Mouse (Mus musculus) liver, embryonic 14.5 days (tissue): Measurements from ENCODE around the gene Tenm2. TPM values are rescaled to one million over a fixed set of nuclear protein-coding genes. Genes with fewer than 3 reads are reported as not detected.

Experiments
- ATAC-seq: fragments of 200-750 bp; cut with Nextera tagmentation; 2 replicates; pipeline ENCODE4 v1.8.0; 2017; ENCODE audit warnings: moderate number of reproducible peaks, mild to moderate bottlenecking, moderate library complexity; ENCODE audit not compliant: insufficient read depth
- DNase-seq, 3 experiments: peaks; one replicate each; pipeline ENCODE4 v3.0.0-alpha.2; 2012 to 2013; ENCODE audit warnings: low read depth in 3 of 3, low spot score in 3 of 3
- H3K27ac ChIP-seq: fragments of 300-500 bp; sonication (generic); 2 replicates; pipeline ENCODE4 v1.5.1; 2014; ENCODE audit warnings: moderate library complexity, mild to moderate bottlenecking, control low read depth, inconsistent platforms
- H3K27me3 ChIP-seq: fragments of 300-500 bp; sonication (generic); 2 replicates; pipeline ENCODE4 v1.6.1; 2014; ENCODE audit warnings: mild to moderate bottlenecking, low read length, moderate library complexity; ENCODE audit not compliant: control insufficient read depth, insufficient read depth
- H3K36me3 ChIP-seq: fragments of 300-500 bp; sonication (generic); replicated peaks from 2 replicates; pipeline ENCODE4 v1.6.1; 2014; ENCODE audit warnings: low read depth; ENCODE audit not compliant: control insufficient read depth, insufficient read depth
- H3K4me1 ChIP-seq, 2 experiments: fragments of 200-500 bp in 1 of 2; fragments of 300-500 bp in 1 of 2; sonication (generic) in 1 of 2; replicated peaks; 2 replicates each; pipeline ENCODE4 v1.6.1; 2012 to 2014; ENCODE audit warnings: antibody characterized with exemption in 1 of 2, inconsistent platforms in 1 of 2, low read length in 1 of 2; ENCODE audit not compliant: control insufficient read depth in 2 of 2, insufficient read depth in 2 of 2
- H3K4me2 ChIP-seq: fragments of 300-500 bp; sonication (generic); 2 replicates; pipeline ENCODE4 v1.6.1; 2014; ENCODE audit warnings: low read depth, mild to moderate bottlenecking, control low read depth, moderate library complexity
- H3K4me3 ChIP-seq, 2 experiments: fragments of 200-500 bp in 1 of 2; fragments of 300-500 bp in 1 of 2; sonication (generic) in 1 of 2; 2 replicates each; pipeline ENCODE4 v1.5.1; 2012 to 2014; ENCODE audit warnings: low read depth in 2 of 2, low read length in 2 of 2, mild to moderate bottlenecking in 2 of 2, control low read depth in 1 of 2, inconsistent platforms in 1 of 2, moderate library complexity in 1 of 2; ENCODE audit not compliant: insufficient read depth in 1 of 2
- H3K9ac ChIP-seq: fragments of 300-500 bp; sonication (generic); replicated peaks from 2 replicates; pipeline ENCODE4 v1.6.1; 2014; ENCODE audit warnings: mild to moderate bottlenecking, control low read depth, moderate library complexity
- H3K9me3 ChIP-seq: fragments of 300-500 bp; sonication (generic); 2 replicates; pipeline ENCODE4 v1.6.1; 2016; ENCODE audit warnings: low read length, mixed read lengths; ENCODE audit not compliant: control insufficient read depth
- CTCF ChIP-seq: IDR thresholded peaks from 2 replicates; pipeline ENCODE4 v1.5.1; 2016; ENCODE audit warnings: antibody characterized with exemption, low read depth, control low read depth
- EP300 ChIP-seq: IDR thresholded peaks from 2 replicates; pipeline ENCODE4 v1.6.1; 2016; ENCODE audit warnings: antibody characterized with exemption, low read depth
- WGBS: fragments of 180-500 bp; shearing (Covaris S2); extraction: QIAGEN DNeasy Blood & Tissue Kit; methylation state at CpG from one replicate; pipeline ENCODE4 v1.1.7; 2014; ENCODE audit not compliant: insufficient replicate concordance; 5-methylcytosine and 5-hydroxymethylcytosine counted together
- polyA plus RNA-seq, 2 experiments: library from polyadenylated mRNA; depleted of rRNA in 1 of 2; stranded (reverse) in 1 of 2; unstranded in 1 of 2; fragments of >200 nt; fragmentation: Nextera tagmentation in 1 of 2; extraction: Ambion mirVana in 1 of 2; gene quantifications; 2 replicates each; pipeline versions ENCODE4 v1.2.1 to v1.2.3; 2012 to 2014

Gene Tenm2
- polyA plus RNA-seq, 2 experiments, result 0.06 TPM; not detected in 1

DNA sequence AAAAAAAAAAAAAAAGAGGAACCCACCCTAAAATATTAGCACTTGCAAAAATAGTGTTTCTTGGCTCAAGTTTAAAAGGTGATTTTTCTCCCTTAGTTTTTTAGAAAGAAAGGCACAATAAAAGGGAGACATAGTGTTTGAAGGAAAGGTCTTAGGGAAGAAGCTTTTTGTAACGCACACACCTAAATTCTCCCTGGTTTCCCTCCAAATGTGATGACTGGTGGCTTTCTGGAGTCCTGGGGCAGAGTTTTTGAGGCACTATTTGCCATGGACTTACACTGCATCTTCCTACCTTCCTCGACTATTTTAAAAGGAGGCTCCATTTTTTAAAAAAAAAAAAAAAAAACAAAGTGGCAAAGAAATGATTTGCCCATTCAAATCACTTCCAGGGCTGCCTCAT, 557.2 kb downstream of the Tenm2 start:
- no peaks in the 10 kb centered on the region for H3K36me3 ChIP-seq
- H3K27me3 ChIP-seq, result no peaks in the 10 kb centered on the region
- no peak overlapping the region for H3K4me2 ChIP-seq
- DNase-seq (no peak), ATAC-seq (no peak)
- no peaks in the 10 kb centered on the region for H3K4me1 ChIP-seq
- no peaks in the 10 kb centered on the region for H3K9me3 ChIP-seq
- no peak overlapping the region for H3K9ac ChIP-seq
- TF ChIP-seq CTCF (no peak), EP300 (no peak)
- H3K4me3 ChIP-seq, result no peak overlapping the region
- no peak overlapping the region for H3K27ac ChIP-seq
- 36% methylated on average over 2 of the region's 2 CpGs for WGBS

DNA sequence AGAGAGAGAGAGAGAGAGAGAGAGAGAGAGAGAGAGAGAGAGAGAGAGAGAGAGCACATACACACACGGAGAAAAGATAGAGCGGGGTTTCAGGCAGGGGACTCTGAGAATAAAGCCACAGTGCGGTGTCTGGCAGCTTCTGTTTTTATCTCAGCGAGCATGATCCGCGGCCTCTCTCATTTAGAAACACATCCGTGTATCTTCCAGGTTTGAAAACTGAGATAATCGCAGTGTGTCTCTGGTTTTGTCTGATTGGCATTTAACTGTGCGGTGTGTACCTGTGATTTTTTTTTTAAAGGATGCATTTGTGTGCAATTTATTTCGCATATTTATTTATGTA, 557.7 kb downstream of the Tenm2 start:
- TF ChIP-seq CTCF (no peak), EP300 (no peak)
- WGBS, result 8% methylated on average over 10 of the region's 10 CpGs
- ATAC-seq (no peak), DNase-seq (no peak)
- Histone ChIP-seq H3K9me3 (no peaks in the 10 kb centered on the region), H3K27me3 (no peaks in the 10 kb centered on the region), H3K4me2 (peak overlapping the region; percentile 49; the same call in 1 of the 2 replicates), H3K4me3 (no peak overlapping the region), H3K36me3 (no peaks in the 10 kb centered on the region), H3K4me1 (no peaks in the 10 kb centered on the region), H3K9ac (no peak overlapping the region), H3K27ac (no peak overlapping the region)

DNA sequence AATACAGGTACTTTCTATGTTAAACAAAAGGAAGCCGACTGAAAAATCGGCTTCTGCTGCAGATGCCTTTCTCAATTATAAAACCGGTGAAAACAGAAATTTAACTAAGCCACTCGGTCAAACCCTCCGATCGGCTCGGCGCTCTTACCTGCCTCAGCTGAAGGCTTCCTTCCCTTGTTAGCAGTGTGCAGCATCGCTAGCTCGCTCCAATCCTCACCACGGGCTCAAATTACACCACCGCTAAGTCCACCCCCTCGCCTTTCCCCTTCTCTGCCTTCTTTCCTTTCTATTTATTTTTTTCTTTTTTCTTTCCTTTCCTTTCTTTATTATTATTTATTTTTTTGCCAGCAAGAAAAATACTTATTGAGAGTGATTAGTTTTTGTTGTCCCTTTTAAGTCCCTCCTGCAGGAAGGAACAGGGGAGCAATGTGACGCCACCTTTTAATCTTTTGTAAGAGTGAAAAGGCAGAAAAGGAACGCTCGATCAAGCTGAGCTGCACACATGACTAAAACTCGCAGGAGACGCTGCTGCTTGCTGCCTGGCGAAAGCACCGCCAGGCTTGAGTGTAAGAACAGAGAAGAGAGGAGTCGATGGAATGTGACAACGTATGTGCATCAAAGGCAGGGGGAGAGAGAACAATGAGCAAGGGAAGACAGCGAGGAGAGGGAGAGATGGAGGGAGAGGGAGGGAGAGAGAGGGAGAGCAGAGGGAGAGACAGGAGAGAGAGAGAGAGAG, 558.3 kb downstream of the Tenm2 start:
- Histone ChIP-seq H3K9me3 (no peaks in the 10 kb centered on the region), H3K4me1 (no peaks in the 10 kb centered on the region), H3K4me3 (peak overlapping the region in 1 of 2 experiments; percentile 26; a peak in 1 of 4 replicates), H3K27ac (no peak overlapping the region), H3K27me3 (no peaks in the 10 kb centered on the region), H3K9ac (no peak overlapping the region), H3K4me2 (peak overlapping the region; percentile 49), H3K36me3 (no peaks in the 10 kb centered on the region)
- DNase-seq, result no peak
- WGBS, result 1% methylated on average over 23 of the region's 23 CpGs
- ATAC-seq, result no peak
- TF ChIP-seq EP300 (no peak), CTCF (no peak)

DNA sequence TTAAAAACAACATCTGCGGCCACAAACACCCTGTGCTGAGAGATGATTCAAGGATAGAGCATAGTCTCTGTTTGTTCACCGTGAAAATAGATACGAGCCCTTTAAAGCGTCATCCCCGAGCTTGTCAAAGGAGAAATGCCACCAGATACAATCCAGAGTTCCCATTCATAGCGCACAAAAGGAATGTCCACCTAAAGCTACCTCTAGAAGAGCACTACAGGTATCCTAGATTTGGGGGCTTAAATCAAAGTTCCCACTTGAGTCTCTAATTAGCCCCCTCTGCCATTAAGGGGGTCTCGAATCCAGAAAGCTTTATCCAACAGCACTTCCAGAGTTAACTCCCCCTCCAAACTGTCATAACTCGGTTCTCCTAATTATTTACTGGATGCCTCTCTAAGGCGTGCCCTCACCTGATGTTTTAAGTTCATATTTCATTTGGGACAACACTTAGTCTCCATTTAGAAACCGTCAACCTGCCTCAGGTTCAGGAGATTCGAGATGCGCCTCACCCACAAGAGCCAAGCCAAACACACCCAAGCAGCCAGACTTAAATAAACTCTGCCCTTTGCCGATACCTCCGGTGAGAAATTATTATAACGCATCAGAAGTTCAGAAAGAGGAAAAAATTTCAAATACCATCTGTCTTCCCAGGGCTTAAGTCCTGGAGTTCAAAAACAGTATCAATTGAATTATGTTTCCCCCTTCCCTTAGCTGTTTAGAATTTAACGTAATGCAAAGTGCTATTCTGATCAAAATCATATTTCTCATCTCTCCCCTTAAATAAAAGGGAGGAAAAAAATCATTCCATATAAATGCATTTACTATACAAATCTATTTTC, 559.1 kb downstream of the Tenm2 start:
- no peaks in the 10 kb centered on the region for H3K36me3 ChIP-seq
- no peak overlapping the region for H3K4me3 ChIP-seq
- no peak overlapping the region for H3K27ac ChIP-seq
- TF ChIP-seq CTCF (no peak), EP300 (no peak)
- no peaks in the 10 kb centered on the region for H3K4me1 ChIP-seq
- H3K27me3 ChIP-seq, result no peaks in the 10 kb centered on the region
- H3K9me3 ChIP-seq, result no peaks in the 10 kb centered on the region
- H3K9ac ChIP-seq, result no peak overlapping the region
- 51% methylated on average over 16 of the region's 16 CpGs for WGBS
- ATAC-seq (no peak), DNase-seq (no peak)
- H3K4me2 ChIP-seq, result no peak overlapping the region

DNA sequence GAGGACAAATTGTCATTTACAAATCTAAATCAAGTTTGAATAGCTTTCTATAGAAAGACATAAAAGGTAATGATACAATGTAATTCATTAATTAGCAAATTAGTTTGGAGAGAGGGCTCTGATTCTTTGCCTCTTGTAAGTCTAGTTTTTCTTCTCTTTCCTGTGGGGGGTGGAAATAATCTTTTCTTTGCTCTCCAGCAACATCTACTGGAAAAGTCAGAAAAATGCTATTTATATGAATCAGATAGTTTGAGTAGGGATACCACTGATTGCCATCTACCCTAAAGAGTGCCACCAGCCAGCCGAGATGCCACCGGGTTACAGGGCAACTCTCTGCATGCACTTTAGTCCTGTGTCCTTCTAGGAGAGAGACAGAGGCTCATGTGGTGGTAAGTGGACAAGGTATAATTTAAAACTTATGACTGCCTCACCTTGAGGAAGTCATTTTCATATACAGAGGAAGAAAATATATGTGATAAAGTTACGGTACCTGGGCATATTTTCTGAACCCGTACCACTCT, 560.8 kb downstream of the Tenm2 start:
- DNase-seq (no peak), ATAC-seq (no peak)
- H3K4me2 ChIP-seq, result no peak overlapping the region
- no peak overlapping the region for H3K27ac ChIP-seq
- H3K4me1 ChIP-seq, result no peaks in the 10 kb centered on the region
- no peak overlapping the region for H3K4me3 ChIP-seq
- no peak overlapping the region for H3K9ac ChIP-seq
- 72% methylated on average over 4 of the region's 4 CpGs for WGBS
- no peaks in the 10 kb centered on the region for H3K36me3 ChIP-seq
- no peaks in the 10 kb centered on the region for H3K27me3 ChIP-seq
- no peaks in the 10 kb centered on the region for H3K9me3 ChIP-seq
- TF ChIP-seq EP300 (no peak), CTCF (no peak)
